Mouse (Mus musculus): ENCODE results near the gene Zfp263. TPM values are rescaled to one million over a fixed set of nuclear protein-coding genes. Genes with fewer than 3 reads are reported as not detected.

Zfp263 gene
- not detected for polyA plus RNA-seq (2012; fragmentation: generic; extraction: Trizol)
- long read RNA-seq, experiment 1 = 0 reads
- long read RNA-seq, experiment 2 = 0 reads

DNA sequence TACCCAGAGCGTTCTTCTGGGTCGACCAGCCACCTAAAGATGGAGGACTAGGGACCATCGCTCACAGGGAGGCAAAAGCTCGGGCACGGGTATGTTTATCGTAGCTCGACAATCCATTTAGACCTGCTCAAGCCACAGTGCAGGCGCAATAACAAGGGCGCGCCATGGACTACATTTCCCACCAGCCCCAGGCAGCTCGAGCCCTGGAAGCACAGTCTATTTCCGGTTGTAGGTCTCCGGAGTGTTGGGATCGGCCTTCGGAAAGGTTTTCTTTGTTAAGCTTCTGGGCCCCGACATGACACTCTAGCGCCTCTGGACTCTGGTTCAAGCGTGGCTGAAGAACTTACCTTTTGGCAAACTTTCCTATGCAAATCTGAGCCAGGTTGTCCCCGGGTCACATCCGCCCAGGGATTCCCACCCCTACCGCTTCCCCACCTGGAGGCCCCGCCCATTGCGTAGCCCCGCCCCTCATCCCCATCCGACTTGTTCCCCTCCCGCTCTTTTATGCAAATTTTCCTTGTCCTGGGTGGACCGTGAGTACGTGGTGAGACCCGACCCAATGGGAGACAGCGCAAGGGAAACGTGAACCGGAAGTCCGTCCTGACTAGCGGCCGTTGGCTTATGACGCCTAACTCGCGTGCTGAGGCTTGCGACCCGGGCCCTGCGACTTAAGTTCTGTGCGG lies at the start of gene Zfp263:
Zfp263 (plus strand) TSS at position 591 of the 683 bp plus-strand sequence.
- no peaks in the 10 kb centered on the region for H3K36me3 ChIP-seq (ENCODE audit: control insufficient read depth, insufficient read depth)
- H3K4me3 ChIP-seq (ENCODE audit: insufficient read depth, poor library complexity, severe bottlenecking) = no peak within 1 kb of the TSS
- H3K79me2 ChIP-seq (ENCODE audit: control insufficient read depth, insufficient read depth) = no peaks in the 10 kb centered on the region
- H3K79me3 ChIP-seq (ENCODE audit: low read depth) = no peaks in the 10 kb centered on the region
- TF ChIP-seq MYOD1 (IDR thresholded peaks at IDR 0.05; ENCODE audit: control insufficient read depth, insufficient read length, low read depth) (no peak), USF1 (IDR thresholded peaks at IDR 0.05; ENCODE audit: low read depth) (no peak), CEBPB (IDR thresholded peaks at IDR 0.05; ENCODE audit: low read depth) (no peak), CTCF (IDR thresholded peaks at IDR 0.05; ENCODE audit: control insufficient read depth, insufficient read depth, insufficient read length) (no peak)
- no peak within 1 kb of the TSS for H3ac ChIP-seq (ENCODE audit: control insufficient read depth, insufficient read length, low read depth)
- H3K27me3 ChIP-seq (ENCODE audit: control insufficient read depth, insufficient read depth, insufficient read length) = no peaks in the 10 kb centered on the region

DNA sequence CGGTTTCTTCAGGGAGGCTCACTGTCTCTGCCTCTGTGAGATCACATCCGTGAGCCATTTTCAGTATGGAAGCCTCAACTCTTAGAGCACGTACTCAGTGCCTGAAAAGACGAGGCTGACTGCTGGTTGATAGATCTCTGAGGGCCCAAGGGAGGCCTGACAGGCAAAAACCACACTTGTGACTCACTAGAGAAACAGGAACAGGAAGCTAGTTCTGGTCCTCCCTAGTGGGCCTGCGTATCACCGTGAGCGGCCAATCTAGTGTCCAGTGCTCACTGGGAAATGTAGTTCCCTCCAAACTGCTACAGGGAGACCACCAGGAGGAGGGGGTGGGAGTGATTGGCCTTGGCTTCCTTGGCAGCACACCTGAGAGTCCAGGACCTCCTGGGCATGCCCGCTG lies 44.6 kb upstream of the Zfp263 start:
- Histone ChIP-seq H3K4me3 (ENCODE audit: insufficient read depth, poor library complexity, severe bottlenecking) (no peak overlapping the region), H3K79me2 (ENCODE audit: control insufficient read depth, insufficient read depth) (no peaks in the 10 kb centered on the region), H3K79me3 (ENCODE audit: low read depth) (no peaks in the 10 kb centered on the region), H3K36me3 (ENCODE audit: control insufficient read depth, insufficient read depth) (no peaks in the 10 kb centered on the region), H3ac (ENCODE audit: control insufficient read depth, insufficient read length, low read depth) (no peak overlapping the region), H3K27me3 (ENCODE audit: control insufficient read depth, insufficient read depth, insufficient read length) (no peaks in the 10 kb centered on the region)
- peak; percentile 24 for TF ChIP-seq FOSL1 (IDR thresholded peaks at IDR 0.05; ENCODE audit: insufficient read depth, low read length, poor library complexity, severe bottlenecking)
- TF ChIP-seq CTCF (IDR thresholded peaks at IDR 0.05; ENCODE audit: control insufficient read depth, insufficient read depth, insufficient read length) = no peak

DNA sequence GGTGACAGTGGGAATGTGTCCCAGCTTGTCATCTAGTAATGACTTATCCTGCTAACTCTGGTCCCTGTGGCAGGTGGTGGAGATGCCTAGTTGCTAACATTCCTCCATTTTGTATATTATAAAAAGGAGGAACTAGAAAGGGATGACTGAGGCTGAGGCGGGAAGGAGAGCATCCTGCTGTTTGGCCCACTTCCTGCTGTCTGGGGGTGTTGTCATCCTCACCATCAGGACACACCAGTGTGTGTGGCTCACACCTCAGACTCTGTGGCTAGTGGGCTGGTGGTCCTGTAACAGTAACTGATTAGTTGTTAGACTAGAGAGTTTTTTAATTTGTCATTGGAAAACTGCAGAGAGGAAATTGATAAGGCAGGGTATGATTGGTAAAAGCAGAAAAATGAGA lies 43.0 kb upstream of the Zfp263 start:
- H3K36me3 ChIP-seq (ENCODE audit: control insufficient read depth, insufficient read depth) = no peaks in the 10 kb centered on the region
- no peak overlapping the region for H3K4me3 ChIP-seq (ENCODE audit: insufficient read depth, poor library complexity, severe bottlenecking)
- H3K27me3 ChIP-seq (ENCODE audit: control insufficient read depth, insufficient read depth, insufficient read length) = no peaks in the 10 kb centered on the region
- H3K79me2 ChIP-seq (ENCODE audit: control insufficient read depth, insufficient read depth) = no peaks in the 10 kb centered on the region
- TF ChIP-seq MYOD1 (IDR thresholded peaks at IDR 0.05; ENCODE audit: control insufficient read depth, insufficient read length, low read depth) = no peak
- TF ChIP-seq USF1 (IDR thresholded peaks at IDR 0.05; ENCODE audit: low read depth) = no peak
- TF ChIP-seq FOSL1 (IDR thresholded peaks at IDR 0.05; ENCODE audit: insufficient read depth, low read length, poor library complexity, severe bottlenecking) = no peak
- TF ChIP-seq CEBPB (IDR thresholded peaks at IDR 0.05; ENCODE audit: low read depth) = no peak
- no peak for TF ChIP-seq MAX (IDR thresholded peaks at IDR 0.05)
- TF ChIP-seq MYOG (IDR thresholded peaks at IDR 0.05; ENCODE audit: control insufficient read depth, extremely low read depth, insufficient read length) = no peak
- no peak for TF ChIP-seq CTCF (IDR thresholded peaks at IDR 0.05; ENCODE audit: control insufficient read depth, insufficient read depth, insufficient read length)
- H3ac ChIP-seq (ENCODE audit: control insufficient read depth, insufficient read length, low read depth) = no peak overlapping the region
- H3K79me3 ChIP-seq (ENCODE audit: low read depth) = no peaks in the 10 kb centered on the region

DNA sequence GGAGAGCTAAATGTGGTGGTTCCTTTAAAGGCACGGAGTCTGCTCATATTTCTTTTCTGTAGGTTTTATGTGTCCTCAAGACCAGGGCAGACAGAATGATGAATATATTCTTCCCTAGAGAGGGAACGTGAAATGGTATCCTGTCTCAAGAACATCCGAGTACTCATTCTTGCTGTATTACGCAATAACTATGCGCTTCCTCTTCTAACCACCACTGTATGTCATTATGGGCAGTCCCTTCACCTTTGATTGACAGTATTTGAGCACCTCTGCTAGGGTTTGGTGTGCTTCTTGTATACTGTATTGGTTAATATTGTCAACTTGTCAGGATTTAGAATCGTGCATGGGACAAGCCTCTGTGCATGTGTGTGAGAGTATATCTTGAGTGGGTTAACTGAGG lies 37.2 kb upstream of the Zfp263 start:
- H3K27me3 ChIP-seq (ENCODE audit: control insufficient read depth, insufficient read depth, insufficient read length) = no peaks in the 10 kb centered on the region
- H3K79me2 ChIP-seq (ENCODE audit: control insufficient read depth, insufficient read depth) = no peaks in the 10 kb centered on the region
- no peaks in the 10 kb centered on the region for H3K79me3 ChIP-seq (ENCODE audit: low read depth)
- H3ac ChIP-seq (ENCODE audit: control insufficient read depth, insufficient read length, low read depth) = no peak overlapping the region
- no peaks in the 10 kb centered on the region for H3K36me3 ChIP-seq (ENCODE audit: control insufficient read depth, insufficient read depth)
- H3K4me3 ChIP-seq (ENCODE audit: insufficient read depth, poor library complexity, severe bottlenecking) = no peak overlapping the region
- peak; percentile 96 for TF ChIP-seq CEBPB (IDR thresholded peaks at IDR 0.05; ENCODE audit: low read depth)
- no peak for TF ChIP-seq MYOG (IDR thresholded peaks at IDR 0.05; ENCODE audit: control insufficient read depth, extremely low read depth, insufficient read length)

DNA sequence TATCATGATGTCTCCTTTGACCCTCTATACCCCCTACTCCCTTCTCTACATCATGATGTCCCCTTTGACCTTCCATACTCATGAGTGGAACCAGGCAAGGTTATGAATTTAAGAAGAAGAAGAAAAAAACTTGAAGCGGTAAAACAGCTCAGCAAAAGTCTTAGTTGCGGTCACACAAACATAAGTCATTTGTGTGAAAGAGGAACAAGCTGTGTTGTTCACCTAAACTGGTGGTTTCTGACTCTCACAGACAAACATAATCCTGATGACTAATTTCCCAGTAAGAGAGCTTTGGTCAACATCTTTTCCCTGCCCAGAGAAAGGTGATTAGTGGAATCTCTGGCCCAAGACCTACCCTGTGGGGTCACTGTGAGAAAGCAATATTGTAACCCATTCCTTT lies 29.2 kb upstream of the Zfp263 start:
- Histone ChIP-seq H3K79me2 (ENCODE audit: control insufficient read depth, insufficient read depth) (no peaks in the 10 kb centered on the region), H3K79me3 (ENCODE audit: low read depth) (no peaks in the 10 kb centered on the region), H3ac (ENCODE audit: control insufficient read depth, insufficient read length, low read depth) (no peak overlapping the region), H3K36me3 (ENCODE audit: control insufficient read depth, insufficient read depth) (no peaks in the 10 kb centered on the region), H3K27me3 (ENCODE audit: control insufficient read depth, insufficient read depth, insufficient read length) (no peaks in the 10 kb centered on the region), H3K4me3 (ENCODE audit: insufficient read depth, poor library complexity, severe bottlenecking) (no peak overlapping the region)
- TF ChIP-seq USF1 (IDR thresholded peaks at IDR 0.05; ENCODE audit: low read depth) (no peak), MYOG (IDR thresholded peaks at IDR 0.05; ENCODE audit: control insufficient read depth, extremely low read depth, insufficient read length) (no peak), MYOD1 (IDR thresholded peaks at IDR 0.05; ENCODE audit: control insufficient read depth, insufficient read length, low read depth) (no peak), CEBPB (IDR thresholded peaks at IDR 0.05; ENCODE audit: low read depth) (no peak), FOSL1 (IDR thresholded peaks at IDR 0.05; ENCODE audit: insufficient read depth, low read length, poor library complexity, severe bottlenecking) (no peak), CTCF (IDR thresholded peaks at IDR 0.05; ENCODE audit: control insufficient read depth, insufficient read depth, insufficient read length) (no peak)

DNA sequence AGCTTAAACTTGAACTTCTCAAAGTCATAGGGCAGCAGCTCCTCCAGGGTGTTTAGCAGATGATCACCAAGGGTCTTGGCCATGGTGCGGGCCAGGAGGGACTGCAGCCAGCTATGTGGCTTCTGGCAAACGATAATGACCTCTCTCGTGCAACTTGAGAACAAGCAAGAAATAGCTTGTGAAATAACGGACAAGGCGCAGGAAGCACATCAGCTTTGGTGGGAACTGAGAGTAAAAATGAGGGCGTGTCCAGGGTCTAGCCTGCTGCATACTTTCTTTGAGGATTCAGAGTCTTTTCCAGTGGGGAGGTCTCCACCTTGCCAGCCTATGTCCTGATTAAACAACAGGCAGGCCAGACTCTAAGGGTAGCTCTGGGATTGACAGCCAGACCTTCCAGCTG lies 25.9 kb upstream of the Zfp263 start, which contains the start of gene Mefv:
Mefv (minus strand) TSS at position 118 of the 400 bp plus-strand sequence.
- Histone ChIP-seq H3ac (ENCODE audit: control insufficient read depth, insufficient read length, low read depth) (no peak within 1 kb of the TSS), H3K79me3 (ENCODE audit: low read depth) (no peaks in the 10 kb centered on the region), H3K36me3 (ENCODE audit: control insufficient read depth, insufficient read depth) (no peaks in the 10 kb centered on the region), H3K27me3 (ENCODE audit: control insufficient read depth, insufficient read depth, insufficient read length) (no peaks in the 10 kb centered on the region), H3K4me3 (ENCODE audit: insufficient read depth, poor library complexity, severe bottlenecking) (no peak within 1 kb of the TSS), H3K79me2 (ENCODE audit: control insufficient read depth, insufficient read depth) (no peaks in the 10 kb centered on the region)
- TF ChIP-seq MAX (IDR thresholded peaks at IDR 0.05) (no peak), CEBPB (IDR thresholded peaks at IDR 0.05; ENCODE audit: low read depth) (no peak), MYOD1 (IDR thresholded peaks at IDR 0.05; ENCODE audit: control insufficient read depth, insufficient read length, low read depth) (no peak), MYOG (IDR thresholded peaks at IDR 0.05; ENCODE audit: control insufficient read depth, extremely low read depth, insufficient read length) (no peak), CTCF (IDR thresholded peaks at IDR 0.05; ENCODE audit: control insufficient read depth, insufficient read depth, insufficient read length) (no peak)
